ENCODE assay signal across 20 mouse cellular contexts in genomic region chr12:84252811-84253210, GRCm38 (mm10). TPM values are rescaled to one million over a fixed set of nuclear protein-coding genes. Genes with fewer than 3 reads are reported as not detected.
DNase-seq lines count a peak whose midpoint lies in the region; ATAC-seq lines count a peak whose summit lies in the region.
"Had no signal": no experiment of that assay in that cellular context is flagged by ENCODE, and none has a peak within 500 bp of the region (broad histone marks: within the 10 kb centered on the region; RNA-seq: fewer than 3 reads in every experiment).

No protein-coding gene starts in this region.

- 0 out of 2 replicates have a peak, but pooled peaks have one; percentile 37 for ATAC-seq in megakaryocyte-erythroid progenitor cell, adult 5-6 weeks (replicated peaks; ENCODE audit: low FRiP score, low TSS enrichment, poor library complexity, severe bottlenecking)
- ATAC-seq: forebrain, embryonic 16.5 days; inflammation-experienced regulatory T-cells, adult 6 months; midbrain, embryonic 15.5 days had no signal

- DNase-seq in spleen, adult 12 weeks (ENCODE audit: low spot score): peak; percentile 12
- DNase-seq in spleen, postnatal 14 days (ENCODE audit: low spot score in 2 of 2): no peak
- peak; percentile 72 for DNase-seq in R1 (ENCODE audit: low read depth, low spot score)
- no peak for DNase-seq in adrenal gland, adult (ENCODE audit: inconsistent age in 2 of 2, low spot score in 1 of 2)
- DNase-seq in layer of hippocampus, postnatal 10 days (ENCODE audit: low spot score in 2 of 2): no peak
- no peak for DNase-seq in adrenal gland, postnatal 10 days
- no peak for DNase-seq in adrenal gland, postnatal 4 days (ENCODE audit: low spot score in 2 of 2)
- DNase-seq: adrenal gland, postnatal 14 days; cerebellum, adult 18-20 months; cerebellum, postnatal 36 days; heart, postnatal 14 days; kidney, adult 2 months; kidney, postnatal 25 days; left cerebral cortex, postnatal 4 days; liver; right cerebral cortex, adult 18-20 months had no signal

RNA-seq across cellular contexts. Expression of gene Ptgr2, which starts 32.2 kb away (rescaled TPM):
- total RNA-seq in megakaryocyte-erythroid progenitor cell, adult 5-6 weeks (2014; fragmentation: Nextera tagmentation): 35.1 and 43.9 TPM in 2 replicates
- 72.3 and 96.3 TPM in 2 replicates for total RNA-seq in megakaryocyte-erythroid progenitor cell, adult 5-6 weeks (2017)
- total RNA-seq in layer of hippocampus, postnatal 10 days (2021): 10 to 100 TPM; 29.1 to 34.5 TPM
- 100 to 1,000 TPM; 141 to 155 TPM for total RNA-seq in adrenal gland, postnatal 10 days (2021)
- total RNA-seq in adrenal gland, postnatal 4 days (2021): 10 to 100 TPM; 57.3 to 66.2 TPM

RNA-seq across cellular contexts. Expression of gene Elmsan1, which starts 34.1 kb away (rescaled TPM):
- 29.6 and 42.1 TPM in 2 replicates for total RNA-seq in megakaryocyte-erythroid progenitor cell, adult 5-6 weeks (2014; fragmentation: Nextera tagmentation)
- total RNA-seq in megakaryocyte-erythroid progenitor cell, adult 5-6 weeks (2017): 12.9 and 13.2 TPM in 2 replicates
- 10 to 100 TPM; 13.3 to 13.5 TPM for total RNA-seq in layer of hippocampus, postnatal 10 days (2021)
- total RNA-seq in adrenal gland, postnatal 10 days (2021): 10 to 100 TPM; 19.2 to 24.9 TPM
- total RNA-seq in adrenal gland, postnatal 4 days (2021): 10 to 100 TPM; 30.2 to 34.8 TPM

Comparison
In these comparisons a context has a peak if more than half of its experiments do, and no peak if none do; other contexts are left out.
1. DNase-seq: peak in spleen, adult 12 weeks (single experiment) and R1 (single experiment); none in spleen, postnatal 14 days (0 of 2), adrenal gland, adult (0 of 2), layer of hippocampus, postnatal 10 days (0 of 2), adrenal gland, postnatal 10 days (single experiment) and adrenal gland, postnatal 4 days (0 of 2).